Mouse (Mus musculus) testis, adult 2 months (tissue): ENCODE measurements around the gene Polr1c.

Source experiments
- CTCF ChIP-seq: fragments of 200-500 bp; IDR thresholded peaks from 2 replicates; pipeline ENCODE4 v1.5.1; 2012; ENCODE audit warnings: low read depth, mild to moderate bottlenecking, inconsistent platforms, low read length, moderate library complexity; ENCODE audit not compliant: control insufficient read depth, insufficient read depth, insufficient replicate concordance
- POLR2A ChIP-seq: fragments of 200-500 bp; IDR thresholded peaks from 2 replicates; pipeline ENCODE4 v1.6.1; 2012; ENCODE audit warnings: low read depth, mild to moderate bottlenecking, inconsistent platforms, low read length, moderate library complexity; ENCODE audit not compliant: control insufficient read depth

- TF ChIP-seq CTCF (no peak), POLR2A (no peak)
These were observed 11.8 kb upstream of the Polr1c start for GRCm38 (mm10) chr17:46259675-46260074.
